Mouse (Mus musculus) liver, adult (tissue): ENCODE data around the gene Tnik.

Experiments
- GATA4 ChIP-seq: IDR thresholded peaks from 2 replicates; pipeline ENCODE4 v1.6.1; 2014; ENCODE audit warnings: mild to moderate bottlenecking, low read length; ENCODE audit not compliant: insufficient replicate concordance

Tnik gene

DNA sequence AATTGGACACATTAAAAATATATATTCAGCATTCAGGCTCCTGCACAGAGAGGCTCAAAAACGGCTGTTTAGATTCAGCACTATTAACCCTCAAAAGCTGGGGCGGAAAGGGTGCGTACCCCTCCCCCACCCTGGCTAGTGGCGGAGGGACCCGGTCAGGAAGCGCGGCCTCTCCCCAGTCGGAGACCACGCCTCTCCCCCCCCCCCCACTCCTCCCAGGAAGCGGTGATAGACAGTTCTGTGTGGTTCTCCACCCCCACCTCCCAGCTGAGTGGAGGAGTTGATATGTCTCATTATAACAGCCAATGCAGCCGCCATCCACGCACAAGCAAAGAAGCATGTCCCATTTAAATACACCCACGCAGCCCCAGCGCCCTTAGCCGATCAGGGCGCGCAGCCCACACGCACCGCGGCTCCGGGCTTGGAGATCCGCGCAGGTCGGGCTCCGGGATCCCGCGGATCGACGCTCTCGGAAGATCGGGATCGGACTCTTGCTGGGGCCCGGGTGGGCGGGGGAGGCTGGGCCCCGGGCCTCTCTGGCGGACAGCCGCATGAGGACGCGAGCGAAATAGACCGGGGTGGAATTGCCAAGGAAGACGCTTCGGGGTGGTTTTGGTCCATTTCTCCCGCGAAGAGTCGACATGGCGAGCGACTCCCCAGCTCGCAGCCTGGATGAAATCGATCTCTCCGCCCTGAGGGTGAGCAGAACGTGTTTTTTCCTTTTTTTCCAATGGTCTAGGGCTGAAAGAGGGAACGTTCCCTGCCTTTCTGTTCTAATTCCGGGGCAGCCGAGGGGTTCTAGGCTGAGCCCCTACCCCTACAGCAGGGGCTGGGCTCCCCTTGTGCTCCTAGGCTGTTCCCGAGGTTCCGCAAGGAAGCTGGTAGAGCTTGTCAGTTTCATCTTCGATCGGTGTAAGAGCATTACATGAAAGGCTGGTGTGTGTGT is at the start of gene Tnik:
Tnik (plus strand) TSS at position 213 of the 946 bp plus-strand sequence.
- no peak for TF ChIP-seq GATA4

DNA sequence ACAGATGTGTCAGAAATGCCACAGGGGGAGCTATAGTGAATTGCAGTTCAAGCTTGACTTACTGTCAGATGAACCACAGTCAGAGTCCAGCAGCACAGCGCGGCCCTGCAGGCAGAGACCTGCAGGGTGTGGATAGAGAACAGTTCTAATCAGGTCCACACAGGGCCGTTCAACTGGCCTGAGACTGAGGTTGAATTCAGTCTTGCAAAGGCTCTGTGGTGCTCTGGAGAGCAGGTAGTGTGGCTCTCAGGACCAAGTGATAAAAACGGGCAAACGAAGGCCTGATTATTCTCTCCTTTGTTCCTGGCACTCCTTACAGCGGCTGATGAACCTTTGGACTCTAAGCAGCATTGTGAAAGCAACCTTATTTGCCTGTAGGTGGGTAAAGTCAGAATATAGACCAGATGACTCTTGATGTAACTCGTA is 48.1 kb upstream of the Tnik start:
- no peak for TF ChIP-seq GATA4

GRCm38 (mm10) chr3:28217001-28217400 is 46.0 kb upstream of the Tnik start:
- TF ChIP-seq GATA4: no peak

DNA sequence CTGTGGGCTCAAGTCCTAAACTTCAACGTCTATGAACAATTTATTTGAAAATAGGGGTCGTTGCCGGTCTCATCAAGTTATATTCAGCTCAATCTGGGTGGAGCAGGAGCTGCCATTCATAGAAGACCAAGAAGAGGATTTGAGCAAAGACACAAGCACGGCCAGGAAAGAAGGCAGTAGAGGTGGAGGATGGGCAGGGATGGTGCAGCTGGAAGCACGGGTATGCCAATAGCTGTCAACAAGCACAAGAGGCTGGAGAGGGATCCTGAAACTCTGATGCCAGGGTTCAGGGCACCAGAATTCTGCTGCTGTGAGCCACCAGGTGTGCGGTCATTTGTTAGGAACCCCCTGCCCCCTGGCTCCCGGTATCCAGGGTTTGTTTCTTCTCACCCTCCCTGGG is 43.5 kb upstream of the Tnik start:
- TF ChIP-seq GATA4: no peak

- TF ChIP-seq GATA4: no peak
These were observed 43.0 kb upstream of the Tnik start for GRCm38 (mm10) chr3:28219964-28220363.

DNA sequence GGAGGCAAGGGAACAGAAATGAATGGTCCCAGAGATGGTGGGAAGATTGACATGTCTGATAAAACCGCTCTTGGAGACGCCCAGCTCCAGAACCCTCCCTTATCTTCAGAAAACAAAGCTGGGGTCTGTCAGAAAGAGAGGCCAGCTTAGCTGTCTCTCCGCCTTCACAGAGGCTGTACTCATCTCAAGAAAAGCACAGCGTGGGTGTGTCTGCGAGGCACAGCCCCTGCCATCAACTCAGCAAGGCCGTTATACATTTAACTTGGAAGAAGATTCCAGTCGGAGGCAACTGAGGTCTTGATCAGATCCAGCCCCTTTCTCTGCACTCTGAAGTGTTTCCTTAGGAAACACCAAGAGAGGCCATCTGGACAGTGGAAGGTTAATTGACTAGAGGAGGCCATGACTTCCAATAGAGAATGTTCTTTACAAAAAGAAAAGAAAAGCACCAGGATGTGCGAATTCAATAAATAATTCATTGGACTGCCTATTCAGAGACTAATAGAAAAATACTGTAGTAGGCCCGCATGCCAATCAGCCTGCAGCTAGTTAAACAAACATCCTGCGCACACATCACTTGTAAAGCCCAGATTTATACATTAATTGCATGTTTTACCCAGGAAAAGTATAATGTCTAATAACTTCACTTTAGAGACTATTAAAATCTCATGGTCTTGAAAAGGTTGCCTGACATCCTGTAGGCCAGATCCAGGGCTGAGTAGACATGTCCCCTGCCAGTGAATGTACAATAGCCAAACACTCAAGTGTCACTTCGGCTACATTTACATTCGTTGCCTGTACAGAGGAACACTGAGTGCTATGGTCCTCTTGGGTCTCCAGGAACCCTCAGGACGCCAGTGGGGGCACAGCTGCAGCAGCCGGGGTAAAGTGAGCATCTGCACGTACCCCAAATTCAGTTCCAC is 38.3 kb upstream of the Tnik start:
- no peak for TF ChIP-seq GATA4

DNA sequence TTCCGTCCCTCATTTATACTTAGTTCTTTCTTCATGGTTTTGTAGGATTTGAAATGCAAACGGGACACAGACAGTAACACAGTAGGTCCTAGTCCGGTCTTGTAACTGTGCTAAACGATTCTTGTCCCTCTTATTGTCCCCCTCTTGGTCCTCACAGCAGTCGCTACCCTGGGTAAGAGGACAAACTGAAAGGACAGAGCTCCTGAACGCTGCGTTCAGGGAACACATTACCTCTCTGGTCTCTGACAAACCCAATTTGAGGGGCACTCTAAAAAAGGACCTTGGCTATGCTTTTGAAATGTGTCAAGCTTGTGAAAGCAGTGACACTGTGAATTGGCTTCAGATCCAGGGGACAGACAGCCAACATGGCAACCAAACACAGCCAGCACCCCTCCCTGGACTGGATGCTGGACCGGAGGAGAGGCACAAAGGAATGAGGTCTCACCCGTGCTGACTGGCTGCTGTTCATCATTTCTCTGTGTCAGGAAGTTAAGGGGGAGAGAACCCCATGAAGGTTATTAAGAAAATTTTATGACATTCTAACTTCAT is 37.6 kb upstream of the Tnik start:
- no peak for TF ChIP-seq GATA4

DNA sequence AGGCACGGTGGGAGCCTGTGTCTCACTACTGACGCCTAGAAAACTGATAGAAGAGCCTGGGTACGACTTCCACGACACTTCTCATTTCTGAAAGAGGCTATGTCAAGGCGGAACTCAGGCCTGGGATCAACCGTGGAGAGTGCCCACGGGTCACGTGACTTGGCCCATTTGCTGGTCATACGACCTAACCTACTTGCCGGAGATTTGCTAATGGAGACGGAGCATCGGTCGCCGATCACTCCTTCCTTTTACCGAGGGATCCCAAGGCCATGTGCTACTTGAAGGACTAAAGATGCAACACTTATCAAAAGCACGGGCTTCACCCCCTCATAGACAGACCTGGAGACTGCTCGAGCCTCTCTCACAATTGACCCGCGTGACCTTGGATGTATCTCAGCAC is 36.8 kb upstream of the Tnik start:
- TF ChIP-seq GATA4: no peak

DNA sequence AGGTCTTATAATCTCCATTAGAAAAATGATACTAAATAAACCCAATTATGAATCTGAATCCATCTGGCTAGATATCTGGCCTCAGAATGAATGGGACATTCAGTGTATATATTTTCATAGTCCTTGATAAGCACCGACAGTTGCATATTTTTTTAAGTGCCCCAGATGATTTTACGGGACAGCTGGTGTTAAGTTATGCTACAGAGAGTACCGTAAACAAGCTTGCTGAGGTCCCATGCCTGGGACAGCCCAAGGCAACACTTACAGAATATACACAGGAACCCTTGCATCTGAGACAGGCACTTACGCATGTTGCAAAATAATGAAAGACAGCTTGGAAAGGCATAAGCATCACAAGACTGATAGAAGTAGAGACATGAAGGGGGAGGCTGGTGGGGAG is 34.1 kb upstream of the Tnik start:
- TF ChIP-seq GATA4: no peak

DNA sequence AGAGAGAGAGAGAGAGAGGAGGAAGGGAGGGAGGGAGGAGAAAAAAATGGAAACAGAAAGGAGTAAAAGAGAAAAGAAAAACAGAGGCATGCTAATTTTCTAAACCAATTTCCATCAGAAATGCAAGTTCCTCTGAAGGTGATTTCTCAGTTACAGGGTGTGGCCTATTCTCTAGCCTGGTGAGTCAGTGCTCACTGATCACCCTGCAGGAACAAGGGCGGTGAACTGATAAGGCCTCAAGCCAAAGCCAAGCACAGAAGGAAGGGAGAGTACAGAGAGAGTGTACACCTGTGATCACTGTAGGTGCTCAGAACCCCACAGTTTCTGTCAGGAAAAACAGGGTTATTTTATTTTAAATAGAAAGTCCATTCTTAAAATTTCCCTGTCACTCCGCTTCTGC is 33.5 kb upstream of the Tnik start:
- TF ChIP-seq GATA4: no peak

DNA sequence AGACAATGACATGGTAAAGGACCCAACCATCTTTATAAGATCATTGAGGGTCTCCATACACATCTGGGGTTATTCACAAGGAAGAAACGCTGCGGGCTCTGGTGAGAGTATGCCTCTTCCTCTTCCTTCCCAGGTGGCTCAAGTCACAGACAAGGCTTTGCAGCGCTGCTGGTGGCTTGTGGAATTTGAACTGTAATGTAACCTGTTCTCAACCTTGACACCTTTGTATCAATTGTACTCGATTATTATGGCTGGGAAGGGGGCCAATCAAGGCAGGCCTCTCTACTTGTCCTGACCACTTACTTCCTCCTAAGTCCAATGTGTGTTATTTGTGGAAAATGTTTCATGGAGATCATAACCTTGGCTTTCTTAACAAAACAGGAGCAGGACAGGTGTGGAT is 30.1 kb upstream of the Tnik start:
- TF ChIP-seq GATA4: no peak

DNA sequence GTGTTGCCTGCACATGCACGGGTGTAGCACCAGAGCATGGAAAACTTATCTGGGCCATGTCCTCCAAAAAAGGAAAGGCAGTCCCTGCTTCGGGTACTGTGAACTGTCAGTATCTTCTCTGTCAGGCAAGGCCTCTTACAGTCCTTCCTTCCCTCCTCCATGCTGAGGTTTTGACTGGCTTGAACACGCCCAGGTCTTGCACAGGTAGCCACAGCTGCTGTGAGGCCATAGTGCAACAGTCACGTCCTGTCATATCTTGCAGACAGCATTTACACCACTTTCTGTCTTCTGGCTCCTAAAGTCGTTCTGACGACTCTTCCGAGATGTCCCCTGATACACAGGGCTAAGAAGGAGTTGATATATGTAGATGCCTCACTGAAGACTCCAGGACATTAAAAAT is 28.8 kb upstream of the Tnik start:
- TF ChIP-seq GATA4: no peak

DNA sequence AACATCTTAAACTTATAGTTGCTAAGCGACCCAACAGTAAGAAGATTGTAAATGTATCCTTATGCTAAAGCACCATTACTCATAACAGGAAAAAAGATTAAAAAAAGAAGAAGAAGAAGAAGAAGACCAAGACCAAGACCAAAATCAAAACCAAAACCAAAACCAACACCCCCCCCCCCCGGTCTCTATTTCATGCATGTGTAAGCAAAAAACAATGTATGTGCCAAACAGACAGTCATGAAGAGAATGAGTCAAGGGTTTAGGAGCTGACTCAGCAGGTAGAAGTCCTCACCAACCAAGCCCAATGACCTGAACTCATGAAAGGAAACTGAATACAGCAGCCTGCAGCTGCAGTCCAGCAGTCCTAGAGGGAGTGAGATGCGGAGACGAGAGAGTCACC is 26.3 kb upstream of the Tnik start:
- no peak for TF ChIP-seq GATA4

GRCm38 (mm10) chr3:28238136-28238535 is 24.9 kb upstream of the Tnik start:
- TF ChIP-seq GATA4: no peak

DNA sequence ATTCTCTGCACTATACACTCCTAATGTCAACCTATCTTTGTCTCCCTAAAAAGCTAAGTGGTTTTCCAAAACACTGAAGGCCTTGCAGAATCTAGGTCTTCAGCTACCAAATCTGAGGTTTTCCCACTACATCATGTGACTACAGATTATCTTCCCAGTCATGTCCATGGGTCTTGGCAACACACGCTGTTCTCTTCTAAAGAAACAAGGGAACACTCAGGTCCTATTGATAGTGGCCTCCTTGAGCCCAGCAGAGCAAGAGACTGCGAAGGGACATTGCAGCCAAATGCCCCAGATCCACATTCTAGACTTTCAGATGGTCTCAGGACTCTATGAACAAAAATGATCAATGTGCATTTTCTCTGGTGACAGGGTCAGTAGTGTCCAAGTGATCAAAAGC is 20.5 kb upstream of the Tnik start:
- no peak for TF ChIP-seq GATA4
